Mouse (Mus musculus): ENCODE measurements at regions not wholly inside any gene's neighbourhood (a gene's known extent, or its start where the extent isn't known, plus 50 kb on each side); places are given as distances from the start of the nearest gene placed in this dataset.
A peak's percentile ranks its signal among the peaks of the same experiment; 100 is the strongest.
"Not testable (repeated sequence)": the region's sequence is repeated elsewhere in the genome, so short reads cannot be mapped to it uniquely, and the experiment has no call there.

- 84% methylated on average over 2 of the region's 2 CpGs for WGBS
- no peak overlapping the region for H3K4me2 ChIP-seq (replicated peaks; ENCODE audit: low read depth)
- no peaks in the 10 kb centered on the region for H3K9me3 ChIP-seq (ENCODE audit: control insufficient read depth, low read length)
- no peak overlapping the region for H3K4me3 ChIP-seq (ENCODE audit: low read depth, low read length)
- no peaks in the 10 kb centered on the region for H3K27me3 ChIP-seq (ENCODE audit: control insufficient read depth, insufficient read depth, low read length)
- TF ChIP-seq EP300 (optimal IDR thresholded peaks at IDR 0.05) (no peak), CTCF (IDR thresholded peaks at IDR 0.05; ENCODE audit: low read depth) (no peak)
- H3K27ac ChIP-seq (replicated peaks) = no peak overlapping the region
- no peaks in the 10 kb centered on the region for H3K4me1 ChIP-seq (replicated peaks; ENCODE audit: control insufficient read depth, insufficient read depth)
- ATAC-seq (ENCODE audit: low FRiP score, low TSS enrichment) = no peak
- H3K9ac ChIP-seq (ENCODE audit: low read length) = no peak overlapping the region
- H3K36me3 ChIP-seq (ENCODE audit: control insufficient read depth, insufficient read depth, low read length) = no peaks in the 10 kb centered on the region
- DNase-seq (ENCODE audit: low spot score) = no peak
Measured at GRCm38 (mm10) chr17:66206074-66206473, 82.8 kb downstream of the Ddx11 start.

GRCm38 (mm10) chr17:66207653-66208497 is 84.6 kb downstream of the Ddx11 start:
- H3K9me3 ChIP-seq (ENCODE audit: control insufficient read depth, low read length); H3K9ac ChIP-seq (ENCODE audit: low read length); H3K4me3 ChIP-seq (ENCODE audit: low read depth, low read length); ATAC-seq (ENCODE audit: low FRiP score, low TSS enrichment); H3K4me2 ChIP-seq (replicated peaks; ENCODE audit: low read depth); H3K4me1 ChIP-seq (replicated peaks; ENCODE audit: control insufficient read depth, insufficient read depth); DNase-seq (ENCODE audit: low spot score); H3K27ac ChIP-seq (replicated peaks); H3K36me3 ChIP-seq (ENCODE audit: control insufficient read depth, insufficient read depth, low read length); H3K27me3 ChIP-seq (ENCODE audit: control insufficient read depth, insufficient read depth, low read length): not testable (repeated sequence)
- 70% methylated on average over 6 of the region's 6 CpGs for WGBS

GRCm38 (mm10) chr17:66208803-66209515 is 85.6 kb downstream of the Ddx11 start:
- H3K9me3 ChIP-seq (ENCODE audit: control insufficient read depth, low read length); H3K27me3 ChIP-seq (ENCODE audit: control insufficient read depth, insufficient read depth, low read length); H3K4me3 ChIP-seq (ENCODE audit: low read depth, low read length); H3K4me1 ChIP-seq (replicated peaks; ENCODE audit: control insufficient read depth, insufficient read depth); H3K27ac ChIP-seq (replicated peaks); H3K4me2 ChIP-seq (replicated peaks; ENCODE audit: low read depth); H3K9ac ChIP-seq (ENCODE audit: low read length); H3K36me3 ChIP-seq (ENCODE audit: control insufficient read depth, insufficient read depth, low read length); DNase-seq (ENCODE audit: low spot score): not testable (repeated sequence)
- 24% methylated on average over 3 of the region's 6 CpGs for whole genome bisulfite sequencing
- ATAC-seq (ENCODE audit: low FRiP score, low TSS enrichment) = peak; percentile 84
- 0 out of 2 replicates have a peak, but pooled peaks have one; percentile 28 for TF ChIP-seq CTCF (IDR thresholded peaks at IDR 0.05; ENCODE audit: low read depth)

DNA sequence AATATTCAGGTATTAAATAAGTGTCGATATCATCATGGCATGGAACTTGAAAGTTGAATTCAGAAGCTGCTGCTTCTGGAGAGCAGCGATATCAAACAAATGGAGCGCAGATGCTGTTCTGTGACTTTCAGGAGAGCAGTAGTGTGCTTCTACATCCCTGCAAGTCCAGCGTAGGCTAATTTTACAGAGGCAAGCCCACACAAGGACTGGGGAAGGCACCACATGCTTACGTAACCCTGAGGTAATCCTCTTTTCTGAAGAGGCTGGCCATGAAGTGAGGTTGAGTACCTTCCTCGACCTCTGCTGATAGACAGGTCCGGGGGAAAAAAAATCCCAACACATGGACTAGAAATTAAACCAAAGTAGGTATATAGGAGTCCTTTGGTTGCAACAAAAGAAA is 88.2 kb downstream of the Ddx11 start:
- DNase-seq (ENCODE audit: low spot score) (no peak), ATAC-seq (ENCODE audit: low FRiP score, low TSS enrichment) (no peak)
- H3K36me3 ChIP-seq (ENCODE audit: control insufficient read depth, insufficient read depth, low read length) = no peaks in the 10 kb centered on the region
- H3K27ac ChIP-seq (replicated peaks) = no peak overlapping the region
- TF ChIP-seq CTCF (IDR thresholded peaks at IDR 0.05; ENCODE audit: low read depth) = no peak
- no peak for TF ChIP-seq EP300 (optimal IDR thresholded peaks at IDR 0.05)
- no peak overlapping the region for H3K4me2 ChIP-seq (replicated peaks; ENCODE audit: low read depth)
- no peak overlapping the region for H3K9ac ChIP-seq (ENCODE audit: low read length)
- H3K4me3 ChIP-seq (ENCODE audit: low read depth, low read length) = no peak overlapping the region
- no peaks in the 10 kb centered on the region for H3K27me3 ChIP-seq (ENCODE audit: control insufficient read depth, insufficient read depth, low read length)
- WGBS = 82% methylated on average over 7 of the region's 7 CpGs
- no peaks in the 10 kb centered on the region for H3K9me3 ChIP-seq (ENCODE audit: control insufficient read depth, low read length)
- H3K4me1 ChIP-seq (replicated peaks; ENCODE audit: control insufficient read depth, insufficient read depth) = no peaks in the 10 kb centered on the region

DNA sequence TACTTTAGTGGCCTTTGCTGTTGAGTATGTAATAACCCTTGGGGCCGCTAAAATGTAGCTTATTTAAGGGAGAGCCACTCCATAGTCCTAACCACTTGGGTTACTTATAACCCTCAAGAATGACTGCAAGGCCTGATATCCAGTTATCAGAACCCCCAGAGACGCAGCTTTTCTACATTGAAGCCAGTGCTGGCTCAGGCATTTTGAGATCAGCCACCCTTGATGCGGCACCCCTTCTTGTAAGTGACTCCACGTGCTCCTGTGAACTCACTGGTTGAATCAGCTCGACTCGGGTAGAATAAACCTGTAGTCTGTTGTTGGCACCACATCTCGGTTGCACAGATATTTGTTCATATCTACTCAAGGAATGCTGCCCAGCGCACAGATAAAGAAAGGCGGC is 89.3 kb downstream of the Ddx11 start:
- WGBS = 94% methylated on average over 9 of the region's 9 CpGs
- DNase-seq (ENCODE audit: low spot score) (no peak), ATAC-seq (ENCODE audit: low FRiP score, low TSS enrichment) (no peak)
- Histone ChIP-seq H3K9ac (ENCODE audit: low read length) (no peak overlapping the region), H3K4me3 (ENCODE audit: low read depth, low read length) (no peak overlapping the region), H3K4me1 (replicated peaks; ENCODE audit: control insufficient read depth, insufficient read depth) (no peaks in the 10 kb centered on the region), H3K27ac (replicated peaks) (no peak overlapping the region), H3K4me2 (replicated peaks; ENCODE audit: low read depth) (no peak overlapping the region), H3K27me3 (ENCODE audit: control insufficient read depth, insufficient read depth, low read length) (no peaks in the 10 kb centered on the region), H3K9me3 (ENCODE audit: control insufficient read depth, low read length) (no peaks in the 10 kb centered on the region), H3K36me3 (ENCODE audit: control insufficient read depth, insufficient read depth, low read length) (no peaks in the 10 kb centered on the region)
- no peak for TF ChIP-seq EP300 (optimal IDR thresholded peaks at IDR 0.05)
- no peak for TF ChIP-seq CTCF (IDR thresholded peaks at IDR 0.05; ENCODE audit: low read depth)

GRCm38 (mm10) chr17:66218321-66218720 is 95.0 kb downstream of the Ddx11 start:
- Histone ChIP-seq H3K36me3 (ENCODE audit: control insufficient read depth, insufficient read depth, low read length) (no peaks in the 10 kb centered on the region), H3K4me1 (replicated peaks; ENCODE audit: control insufficient read depth, insufficient read depth) (no peaks in the 10 kb centered on the region), H3K27me3 (ENCODE audit: control insufficient read depth, insufficient read depth, low read length) (no peaks in the 10 kb centered on the region), H3K4me2 (replicated peaks; ENCODE audit: low read depth) (no peak overlapping the region), H3K4me3 (ENCODE audit: low read depth, low read length) (no peak overlapping the region), H3K9me3 (ENCODE audit: control insufficient read depth, low read length) (no peaks in the 10 kb centered on the region), H3K9ac (ENCODE audit: low read length) (no peak overlapping the region), H3K27ac (replicated peaks) (no peak overlapping the region)
- TF ChIP-seq CTCF (IDR thresholded peaks at IDR 0.05; ENCODE audit: low read depth) (no peak), EP300 (optimal IDR thresholded peaks at IDR 0.05) (no peak)
- DNase-seq (ENCODE audit: low spot score) (no peak), ATAC-seq (ENCODE audit: low FRiP score, low TSS enrichment) (no peak)
- 90% methylated on average over 6 of the region's 6 CpGs for WGBS
